Mouse (Mus musculus): ENCODE measurements around the gene Syap1. TPM values are rescaled to one million over a fixed set of nuclear protein-coding genes. Genes with fewer than 3 reads are reported as not detected.
A peak's percentile ranks its signal among the peaks of the same experiment; 100 is the strongest.

Syap1 gene
- total RNA-seq, 4 experiments from 2014 or later, result 72.3 to 92.9 (median 81.5) TPM

DNA sequence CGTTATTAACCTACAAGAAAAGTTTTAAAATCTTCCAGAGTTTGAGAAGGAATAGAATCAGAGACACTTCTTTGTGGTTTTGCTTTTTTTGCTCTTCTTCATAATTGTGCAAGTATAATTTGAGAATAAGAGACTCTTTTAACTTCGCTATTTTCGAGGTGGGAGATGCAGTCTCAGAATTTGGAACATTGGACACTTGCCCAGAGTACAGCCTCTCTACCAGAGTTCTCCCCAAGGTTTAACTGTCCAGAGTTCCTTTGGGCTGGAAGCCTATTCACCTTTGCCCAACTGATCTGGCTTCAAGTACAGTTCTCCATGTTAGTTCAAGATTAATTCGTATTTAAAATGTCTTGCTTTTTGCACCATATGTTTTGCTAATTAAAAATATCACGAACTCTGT is 58.5 kb downstream of the Syap1 start:
- DNase-seq, result no peak

DNA sequence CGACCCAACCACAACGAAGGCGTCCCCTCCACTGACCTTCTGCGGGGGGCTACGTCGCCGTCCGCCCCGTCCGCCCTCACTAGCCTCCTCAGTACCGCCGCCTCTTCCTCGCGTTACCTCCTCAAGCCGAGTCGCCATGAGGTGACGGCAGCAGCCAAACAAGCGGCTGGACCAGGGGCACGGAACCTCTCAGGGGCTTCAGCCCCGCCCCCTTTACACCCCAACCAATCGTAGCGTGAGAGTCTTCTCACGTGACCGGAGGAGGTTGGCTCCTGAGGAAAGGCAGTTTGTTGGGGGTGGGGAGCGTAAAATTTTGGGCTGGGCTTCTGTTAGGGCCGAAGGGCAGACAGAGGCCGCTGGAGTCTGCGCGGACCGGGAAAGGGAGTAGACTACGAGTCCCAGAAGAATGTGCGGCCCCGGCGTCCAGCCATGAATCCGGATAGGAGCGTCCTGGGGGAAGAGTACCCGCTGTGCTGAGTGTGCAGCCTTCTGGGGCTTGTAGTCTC is 59.0 kb downstream of the Syap1 start, which contains the start of gene Txlng:
Gene Txlng (minus strand): TSS at position 252 of the 506 bp plus-strand sequence.
- DNase-seq, result peak; percentile 97

DNA sequence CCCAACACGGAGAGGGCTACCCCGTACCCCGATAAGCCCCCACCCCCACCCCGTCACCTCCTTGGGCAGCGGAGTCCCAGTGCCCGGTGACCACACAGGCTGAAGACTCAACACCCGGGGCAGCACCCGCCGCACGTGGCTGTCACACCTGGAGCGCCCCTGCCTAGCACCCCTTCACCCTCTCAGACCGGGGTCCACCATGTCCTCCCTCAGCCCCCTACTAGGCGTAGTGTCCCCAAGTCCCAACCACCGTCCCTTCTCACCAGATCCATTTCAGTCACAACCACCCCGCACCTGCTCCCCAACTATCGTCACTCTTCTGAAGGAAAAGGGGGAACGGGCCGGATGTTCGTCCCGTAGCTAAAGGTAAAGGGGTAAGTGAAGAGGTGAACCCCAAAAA is 59.5 kb downstream of the Syap1 start:
- DNase-seq, result peak; percentile 12

DNA sequence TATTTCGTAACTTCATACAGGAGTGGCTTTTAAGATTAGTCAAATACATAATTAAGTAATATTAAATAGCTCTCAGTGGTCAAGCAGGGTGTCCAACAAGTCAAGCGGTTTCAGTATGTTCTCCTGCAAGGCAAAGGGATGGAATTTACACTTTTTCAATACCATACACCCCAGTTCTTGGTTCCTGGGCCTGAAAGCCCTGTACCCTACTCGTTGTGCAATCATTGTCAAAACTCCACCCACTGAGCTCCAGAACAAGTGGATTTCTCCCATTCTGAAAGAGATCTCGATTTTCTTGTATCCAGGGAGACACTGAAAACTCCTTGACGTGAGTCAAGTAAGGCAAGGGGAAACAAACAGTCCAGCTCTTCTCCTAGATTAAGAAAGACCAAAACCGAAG is 60.2 kb downstream of the Syap1 start:
- DNase-seq, result peak; percentile 23

Small RNA genes within 50 kb of the gene (microRNA-seq; reads per million reads assigned to microRNA genes)
- gene Mir3473a, result 0 reads per million in 2 experiments

Other genes with a start within 250 kb of the Syap1 start
- gene Reps2, start 244.8 kb downstream of the Syap1 start, total RNA-seq (2022), result 1 to 10 TPM; 2.9 to 4.8 (median 3.9) TPM
- 100 to 1,000 TPM; 171 to 259 (median 210) TPM for gene Rbbp7, start 128.0 kb downstream of the Syap1 start, total RNA-seq (2022)
- gene Txlng, start 59.0 kb downstream of the Syap1 start, total RNA-seq (2022), result 10 to 100 TPM; 18.6 to 22.7 (median 19.8) TPM
- gene Ctps2, start 12.8 kb upstream of the Syap1 start, total RNA-seq (2022), result 10 to 100 TPM; 68.1 to 84.6 (median 77.2) TPM
- gene S100g, start 76.2 kb upstream of the Syap1 start, total RNA-seq (2022), result not detected

Data from adrenal gland, adult 8-10 months (tissue).